Mouse (Mus musculus) embryonic facial prominence, embryonic 14.5 days (tissue): Measurements from ENCODE around the gene Slc17a9. TPM values are rescaled to one million over a fixed set of nuclear protein-coding genes. Genes with fewer than 3 reads are reported as not detected.

Experiments
- ATAC-seq: fragments of 200-750 bp; cut with Nextera tagmentation; 2 replicates; pipeline ENCODE4 v1.8.0; 2017; ENCODE audit warnings: low read depth, moderate number of reproducible peaks, moderate TSS enrichment
- DNase-seq: peaks from one replicate; pipeline ENCODE4 v3.0.0-alpha.2; 2015; ENCODE audit warnings: low spot score
- H3K27ac ChIP-seq: fragments of 300-500 bp; sonication (generic); replicated peaks from 2 replicates; pipeline ENCODE4 v1.5.1; 2014; ENCODE audit warnings: low read depth, mild to moderate bottlenecking, low read length, moderate library complexity
- H3K27me3 ChIP-seq: fragments of 300-500 bp; sonication (generic); replicated peaks from 2 replicates; pipeline ENCODE4 v1.6.1; 2014; ENCODE audit warnings: low read length; ENCODE audit not compliant: control insufficient read depth, insufficient read depth
- H3K36me3 ChIP-seq: fragments of 300-500 bp; sonication (generic); 2 replicates; pipeline ENCODE4 v1.6.1; 2014; ENCODE audit warnings: low read length, mixed read lengths; ENCODE audit not compliant: control insufficient read depth, insufficient read depth
- H3K4me1 ChIP-seq: fragments of 300-500 bp; sonication (generic); 2 replicates; pipeline ENCODE4 v1.6.1; 2014; ENCODE audit warnings: antibody characterized with exemption, low read length; ENCODE audit not compliant: control insufficient read depth, insufficient read depth
- H3K4me2 ChIP-seq: fragments of 300-500 bp; sonication (generic); 2 replicates; pipeline ENCODE4 v1.6.1; 2014; ENCODE audit warnings: low read depth, mild to moderate bottlenecking, low read length, moderate library complexity, mixed read lengths
- H3K4me3 ChIP-seq: fragments of 300-500 bp; sonication (generic); 2 replicates; pipeline ENCODE4 v1.5.1; 2014; ENCODE audit warnings: low read depth, mild to moderate bottlenecking, low read length
- H3K9ac ChIP-seq: fragments of 300-500 bp; sonication (generic); 2 replicates; pipeline ENCODE4 v1.6.1; 2014; ENCODE audit warnings: low read depth, mild to moderate bottlenecking, low read length, moderate library complexity, mixed read lengths
- H3K9me3 ChIP-seq: fragments of 300-500 bp; sonication (generic); 2 replicates; pipeline ENCODE4 v1.6.1; 2016; ENCODE audit warnings: low read length; ENCODE audit not compliant: control insufficient read depth
- WGBS: fragments of 180-500 bp; shearing (Covaris S2); extraction: QIAGEN DNeasy Blood & Tissue Kit; methylation state at CpG from one replicate; pipeline ENCODE4 v1.1.7; 2014; 5-methylcytosine and 5-hydroxymethylcytosine counted together
- polyA plus RNA-seq: library from polyadenylated mRNA; unstranded; fragments of >200 nt; fragmentation: Nextera tagmentation; extraction: Ambion mirVana; gene quantifications from 2 replicates; pipeline ENCODE4 v1.2.1, GENCODE M21; 2014

Slc17a9 gene
- polyA plus RNA-seq, 1 experiment from 2014 or later = 2.9 TPM

- H3K9ac ChIP-seq = no peak overlapping the region
- H3K9me3 ChIP-seq = no peaks in the 10 kb centered on the region
- peaks cover 10% of the 10 kb centered on the region for H3K4me1 ChIP-seq
- no peak for ATAC-seq
- no peak overlapping the region for H3K4me2 ChIP-seq
- DNase-seq = no peak
- H3K27me3 ChIP-seq = no peaks in the 10 kb centered on the region
- H3K36me3 ChIP-seq = peaks cover 7% of the 10 kb centered on the region
- 82% methylated on average over 2 of the region's 2 CpGs for WGBS
- no peak overlapping the region for H3K27ac ChIP-seq
- no peak overlapping the region for H3K4me3 ChIP-seq
Observed at GRCm38 (mm10) chr2:180695176-180695575, 29.9 kb upstream of the Slc17a9 start.

DNA sequence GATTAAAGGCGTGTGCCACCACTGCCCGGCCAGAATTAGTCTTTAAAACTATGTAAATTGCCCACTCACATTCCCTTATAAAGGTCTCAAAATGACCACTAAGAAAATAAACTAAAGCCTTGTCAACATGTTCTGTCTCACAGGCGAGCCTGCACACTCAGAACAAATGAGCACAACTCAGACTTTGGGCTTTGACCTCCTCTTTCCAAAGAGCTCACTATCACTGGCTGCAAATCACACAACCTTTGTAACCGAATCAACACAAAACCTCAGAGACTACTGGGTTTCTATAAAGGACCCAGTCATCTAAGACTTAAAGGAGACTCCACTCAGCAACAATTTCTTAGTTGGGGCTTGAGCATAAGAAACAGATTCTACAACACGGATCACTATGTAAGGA is 24.6 kb upstream of the Slc17a9 start:
- no peaks in the 10 kb centered on the region for H3K27me3 ChIP-seq
- peaks cover 24% of the 10 kb centered on the region for H3K4me1 ChIP-seq
- H3K36me3 ChIP-seq = 0 out of 2 replicates have a peak, but pooled peaks cover 6% of the 10 kb centered on the region
- H3K27ac ChIP-seq = no peak overlapping the region
- peak overlapping the region; percentile 98 for H3K9ac ChIP-seq
- ATAC-seq (no peak), DNase-seq (no peak)
- peak overlapping the region; percentile 94 for H3K4me3 ChIP-seq
- 79% methylated on average over 5 of the region's 5 CpGs for WGBS
- H3K4me2 ChIP-seq = peak overlapping the region; percentile 95
- no peaks in the 10 kb centered on the region for H3K9me3 ChIP-seq

GRCm38 (mm10) chr2:180701053-180701766 is 23.9 kb upstream of the Slc17a9 start:
- Histone ChIP-seq H3K4me1 (peaks cover 24% of the 10 kb centered on the region), H3K4me2 (peak overlapping the region; percentile 95), H3K27ac (peak overlapping the region; percentile 95), H3K9ac (peak overlapping the region; percentile 98), H3K9me3 (no peaks in the 10 kb centered on the region), H3K27me3 (no peaks in the 10 kb centered on the region), H3K36me3 (0 out of 2 replicates have a peak, but pooled peaks cover 6% of the 10 kb centered on the region), H3K4me3 (peak overlapping the region; percentile 94)
- ATAC-seq = peak; percentile 9; the same call in 1 of the 2 replicates
- 4% methylated on average over 26 of the region's 26 CpGs for WGBS
- peak; percentile 31 for DNase-seq

- H3K27me3 ChIP-seq = no peaks in the 10 kb centered on the region
- peak overlapping the region; percentile 95 for H3K4me2 ChIP-seq
- 0 out of 2 replicates have a peak, but pooled peaks cover 6% of the 10 kb centered on the region for H3K36me3 ChIP-seq
- peak overlapping the region; percentile 94 for H3K4me3 ChIP-seq
- H3K9ac ChIP-seq = peak overlapping the region; percentile 98
- 0% methylated on average over 56 of the region's 66 CpGs for WGBS
- H3K4me1 ChIP-seq = peaks cover 24% of the 10 kb centered on the region
- peak overlapping the region; percentile 95 for H3K27ac ChIP-seq
- peak; percentile 97 for DNase-seq
- no peaks in the 10 kb centered on the region for H3K9me3 ChIP-seq
- peak; percentile 98 for ATAC-seq
Observed at GRCm38 (mm10) chr2:180701767-180702621, 23.1 kb upstream of the Slc17a9 start.

DNA sequence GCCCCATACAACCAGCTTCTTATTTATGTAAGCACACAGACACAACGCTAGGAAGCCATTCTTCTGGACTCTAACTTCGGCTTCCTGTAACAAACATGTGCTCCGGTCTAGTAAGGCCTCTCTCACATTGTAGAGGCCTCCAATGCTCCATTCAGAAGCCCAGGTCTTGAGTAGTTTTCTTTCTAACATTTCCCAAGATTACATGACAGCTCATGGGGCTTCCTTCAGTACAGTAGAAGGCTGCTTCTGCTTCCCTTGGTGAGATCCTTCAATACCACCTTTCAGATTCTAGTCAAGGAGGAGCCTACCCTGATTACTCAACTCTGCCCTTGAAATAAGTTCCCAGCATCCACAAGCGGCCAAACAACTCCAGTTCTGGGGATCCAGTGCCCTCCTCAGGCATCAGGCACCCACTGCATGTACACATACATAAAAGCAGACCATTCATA is 22.3 kb upstream of the Slc17a9 start:
- Histone ChIP-seq H3K4me2 (peak overlapping the region; percentile 95), H3K4me1 (peaks cover 24% of the 10 kb centered on the region), H3K36me3 (0 out of 2 replicates have a peak, but pooled peaks cover 6% of the 10 kb centered on the region), H3K27me3 (no peaks in the 10 kb centered on the region), H3K9me3 (no peaks in the 10 kb centered on the region), H3K4me3 (peak overlapping the region; percentile 94), H3K9ac (peak overlapping the region; percentile 98), H3K27ac (peak overlapping the region; percentile 95)
- ATAC-seq = no peak
- 32% methylated on average over 4 of the region's 4 CpGs for WGBS
- no peak for DNase-seq

DNA sequence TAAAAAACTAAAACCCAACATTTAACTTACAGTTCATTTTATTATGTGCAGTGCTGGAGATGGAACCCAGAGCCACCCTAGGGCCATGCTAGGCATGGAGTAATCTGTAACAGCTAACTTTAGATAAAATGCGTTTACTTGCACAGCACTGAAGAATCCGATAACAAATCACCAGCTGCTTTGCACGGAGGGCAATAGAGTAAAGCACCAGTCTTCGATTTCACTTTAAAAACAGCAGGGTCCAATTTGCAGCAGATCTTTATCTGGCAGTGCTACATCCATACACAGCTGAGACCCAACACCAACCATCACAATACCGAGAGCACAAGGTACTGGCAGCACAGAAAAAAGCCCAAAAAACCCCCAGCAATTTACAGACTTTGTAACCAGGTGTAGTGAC is 21.9 kb upstream of the Slc17a9 start:
- 55% methylated on average over 5 of the region's 5 CpGs for WGBS
- ATAC-seq = no peak
- no peak for DNase-seq
- Histone ChIP-seq H3K27me3 (no peaks in the 10 kb centered on the region), H3K27ac (no peak overlapping the region), H3K9ac (no peak overlapping the region), H3K4me1 (peaks cover 25% of the 10 kb centered on the region), H3K36me3 (0 out of 2 replicates have a peak, but pooled peaks cover 6% of the 10 kb centered on the region), H3K4me2 (peak overlapping the region; percentile 95; the same call in 1 of the 2 replicates), H3K9me3 (no peaks in the 10 kb centered on the region), H3K4me3 (no peak overlapping the region)

GRCm38 (mm10) chr2:180703645-180704359 is 21.3 kb upstream of the Slc17a9 start:
- Histone ChIP-seq H3K27ac (no peak overlapping the region), H3K27me3 (no peaks in the 10 kb centered on the region), H3K4me3 (no peak overlapping the region), H3K9me3 (no peaks in the 10 kb centered on the region), H3K36me3 (0 out of 2 replicates have a peak, but pooled peaks cover 6% of the 10 kb centered on the region), H3K9ac (no peak overlapping the region), H3K4me2 (no peak overlapping the region), H3K4me1 (peaks cover 31% of the 10 kb centered on the region)
- DNase-seq (no peak), ATAC-seq (no peak)
- WGBS = 61% methylated on average over 3 of the region's 3 CpGs

DNA sequence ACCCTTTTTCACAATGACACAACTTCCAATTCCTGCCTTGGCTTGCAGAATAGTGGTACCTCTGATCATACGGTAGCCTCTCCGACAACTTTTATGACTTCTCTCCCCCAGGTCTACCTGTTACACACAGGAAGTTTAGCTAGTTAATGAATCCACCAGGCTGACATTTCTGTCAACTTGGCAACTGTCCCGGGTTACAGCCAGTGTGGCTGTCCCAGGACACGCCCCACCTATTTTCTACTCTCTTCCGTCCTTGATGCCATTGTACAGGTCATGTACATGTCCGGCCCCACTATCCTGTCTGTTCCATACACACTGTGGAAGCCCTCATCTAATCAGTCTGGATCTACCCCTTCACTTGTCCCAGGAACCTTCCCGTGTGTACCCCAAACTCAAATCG is 20.5 kb upstream of the Slc17a9 start:
- no peak overlapping the region for H3K9ac ChIP-seq
- WGBS = 86% methylated on average over 8 of the region's 8 CpGs
- H3K27me3 ChIP-seq = no peaks in the 10 kb centered on the region
- H3K4me3 ChIP-seq = no peak overlapping the region
- H3K27ac ChIP-seq = no peak overlapping the region
- no peak for DNase-seq
- no peaks in the 10 kb centered on the region for H3K9me3 ChIP-seq
- H3K36me3 ChIP-seq = 0 out of 2 replicates have a peak, but pooled peaks cover 6% of the 10 kb centered on the region
- H3K4me1 ChIP-seq = peaks cover 29% of the 10 kb centered on the region
- ATAC-seq = no peak
- H3K4me2 ChIP-seq = no peak overlapping the region
